Mouse (Mus musculus): ENCODE data around the gene Mapk12. TPM values are rescaled to one million over a fixed set of nuclear protein-coding genes. Genes with fewer than 3 reads are reported as not detected.

The Mapk12 gene
- polyA plus RNA-seq, 1 experiment from 2014 or later, result 23.7 TPM

DNA sequence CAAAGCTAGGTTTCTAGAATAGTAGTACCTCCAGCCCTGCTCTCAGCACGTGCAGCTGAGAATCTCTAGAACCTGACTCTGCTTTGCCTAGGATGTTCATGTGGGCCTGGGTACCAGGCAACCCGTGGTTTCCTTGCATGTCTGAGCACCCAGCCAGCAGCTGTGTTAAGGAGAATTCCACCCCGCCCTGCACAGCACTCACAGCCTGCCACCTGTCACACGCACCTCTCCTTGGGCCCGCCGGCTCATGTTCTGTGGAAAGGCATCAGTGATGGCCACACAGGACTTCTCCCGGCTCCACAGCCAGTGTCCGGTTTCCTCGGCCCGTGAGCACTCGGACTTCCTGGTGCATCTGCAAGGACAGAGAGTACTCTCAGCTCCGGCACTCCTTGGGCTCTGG lies 25.0 kb upstream of the Mapk12 start:
- no peak for DNase-seq (ENCODE audit: low spot score)
- Histone ChIP-seq H3K9me3 (no peaks in the 10 kb centered on the region), H3K27ac (no peak overlapping the region), H3K36me3 (peaks cover 100% of the 10 kb centered on the region), H3K4me1 (replicated peaks) (peaks cover 18% of the 10 kb centered on the region), H3K27me3 (ENCODE audit: insufficient read depth, poor library complexity, severe bottlenecking) (no peaks in the 10 kb centered on the region), H3K4me3 (no peak overlapping the region)
- 94% methylated on average over 12 of the region's 12 CpGs for WGBS

- Histone ChIP-seq H3K36me3 (peaks cover 100% of the 10 kb centered on the region), H3K9me3 (no peaks in the 10 kb centered on the region), H3K27me3 (ENCODE audit: insufficient read depth, poor library complexity, severe bottlenecking) (no peaks in the 10 kb centered on the region), H3K27ac (no peak overlapping the region), H3K4me1 (replicated peaks) (no peaks in the 10 kb centered on the region; the same call in 1 of the 2 replicates), H3K4me3 (0 out of 2 replicates have a peak overlapping the region, but pooled peaks have one; percentile 3)
- no peak for DNase-seq (ENCODE audit: low spot score)
- 90% methylated on average over 9 of the region's 9 CpGs for WGBS
These were observed 20.9 kb upstream of the Mapk12 start for GRCm38 (mm10) chr15:89161397-89161796.

DNA sequence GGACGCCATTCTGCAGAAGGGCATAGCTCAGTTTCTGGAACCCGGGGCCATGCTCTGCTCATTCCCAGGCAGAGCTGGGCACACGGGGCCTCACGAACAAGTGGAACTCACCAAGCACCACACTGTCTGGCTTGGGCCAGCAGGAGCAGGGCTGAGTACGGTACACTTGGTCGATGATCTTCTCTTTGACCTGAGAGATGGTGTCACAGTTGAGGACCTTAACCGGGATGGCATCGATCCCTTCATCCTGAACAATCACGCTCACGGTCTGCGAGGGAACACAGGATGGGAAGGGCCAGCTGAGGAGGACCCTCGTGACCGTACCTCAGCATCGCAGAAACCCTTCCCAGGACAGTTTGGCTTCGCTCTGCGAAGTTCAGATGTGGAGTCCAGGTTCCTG lies 18.0 kb upstream of the Mapk12 start:
- DNase-seq (ENCODE audit: low spot score), result no peak
- H3K36me3 ChIP-seq, result peaks cover 100% of the 10 kb centered on the region
- peaks cover 3% of the 10 kb centered on the region; the same call in 1 of the 2 replicates for H3K4me1 ChIP-seq (replicated peaks)
- WGBS, result 94% methylated on average over 16 of the region's 16 CpGs
- no peak overlapping the region for H3K27ac ChIP-seq
- H3K27me3 ChIP-seq (ENCODE audit: insufficient read depth, poor library complexity, severe bottlenecking), result no peaks in the 10 kb centered on the region
- no peak overlapping the region for H3K4me3 ChIP-seq
- no peaks in the 10 kb centered on the region for H3K9me3 ChIP-seq

DNA sequence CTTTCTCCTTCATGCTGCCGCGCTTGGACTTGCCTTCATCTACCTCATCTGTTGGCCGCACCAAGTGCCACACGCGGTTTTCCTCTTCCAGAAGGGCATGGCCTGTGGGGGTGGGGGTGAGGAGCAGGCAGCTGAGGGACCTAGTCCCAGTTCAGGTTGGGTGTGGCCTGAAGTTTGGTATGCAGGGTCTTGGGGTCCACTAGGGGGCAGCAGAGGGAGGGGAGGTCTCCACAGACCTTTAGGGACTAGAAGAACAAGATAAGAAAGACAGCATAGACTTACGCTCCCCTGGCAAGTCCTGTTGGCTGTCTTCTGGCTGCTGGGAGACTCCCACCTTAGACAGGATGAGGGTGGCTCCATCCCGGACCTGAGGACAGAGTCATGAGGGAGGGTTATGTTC lies 17.5 kb upstream of the Mapk12 start:
- Histone ChIP-seq H3K27me3 (ENCODE audit: insufficient read depth, poor library complexity, severe bottlenecking) (no peaks in the 10 kb centered on the region), H3K9me3 (no peaks in the 10 kb centered on the region), H3K4me1 (replicated peaks) (peaks cover 4% of the 10 kb centered on the region), H3K36me3 (peaks cover 97% of the 10 kb centered on the region), H3K27ac (no peak overlapping the region), H3K4me3 (no peak overlapping the region)
- DNase-seq (ENCODE audit: low spot score), result peak; percentile 74
- 62% methylated on average over 7 of the region's 7 CpGs for WGBS

DNA sequence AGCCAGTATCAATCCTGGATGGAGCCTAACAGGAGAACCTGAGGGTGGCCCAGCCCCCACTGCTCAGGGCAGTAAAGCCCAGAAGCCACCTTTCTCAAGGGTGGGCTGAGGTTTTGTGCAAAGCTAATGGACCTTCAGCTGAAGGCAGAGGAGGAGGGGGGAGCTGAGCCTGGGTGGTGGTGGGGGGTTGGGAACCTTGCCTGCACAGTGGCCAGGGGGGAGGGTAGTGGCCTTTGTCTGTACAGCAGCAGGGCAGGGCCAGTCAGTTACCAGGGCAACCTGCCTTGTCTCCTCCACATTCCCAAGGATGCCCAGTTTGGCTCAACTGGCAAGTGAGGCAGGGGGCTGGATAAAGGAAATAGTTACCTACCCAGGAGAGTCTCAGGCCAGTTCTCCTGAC lies 11.8 kb upstream of the Mapk12 start:
- Histone ChIP-seq H3K27me3 (ENCODE audit: insufficient read depth, poor library complexity, severe bottlenecking) (peaks cover 18% of the 10 kb centered on the region), H3K9me3 (no peaks in the 10 kb centered on the region), H3K4me3 (peak overlapping the region; percentile 31), H3K4me1 (replicated peaks) (peaks cover 57% of the 10 kb centered on the region), H3K36me3 (peaks cover 41% of the 10 kb centered on the region), H3K27ac (peak overlapping the region; percentile 87)
- peak; percentile 76 for DNase-seq (ENCODE audit: low spot score)

- peaks cover 41% of the 10 kb centered on the region for H3K27me3 ChIP-seq (ENCODE audit: insufficient read depth, poor library complexity, severe bottlenecking)
- peak overlapping the region; percentile 94 for H3K27ac ChIP-seq
- H3K4me3 ChIP-seq, result peak overlapping the region; percentile 71
- peaks cover 33% of the 10 kb centered on the region for H3K36me3 ChIP-seq
- 3% methylated on average over 13 of the region's 13 CpGs for WGBS
- peaks cover 72% of the 10 kb centered on the region for H3K4me1 ChIP-seq (replicated peaks)
- no peak for DNase-seq (ENCODE audit: low spot score)
- H3K9me3 ChIP-seq, result no peaks in the 10 kb centered on the region
These were observed 9.5 kb upstream of the Mapk12 start for GRCm38 (mm10) chr15:89150041-89150390.

GRCm38 (mm10) chr15:89149271-89150040 lies 9.0 kb upstream of the Mapk12 start, which contains the start of gene Mapk11:
TSS of gene Mapk11 (minus strand) at chr15:89149628.
- peaks cover 72% of the 10 kb centered on the region for H3K4me1 ChIP-seq (replicated peaks)
- H3K4me3 ChIP-seq, result peak within 1 kb of the TSS; percentile 71
- no peaks in the 10 kb centered on the region for H3K9me3 ChIP-seq
- peak; percentile 66 for DNase-seq (ENCODE audit: low spot score)
- H3K27ac ChIP-seq, result peak within 1 kb of the TSS; percentile 94
- peaks cover 43% of the 10 kb centered on the region for H3K27me3 ChIP-seq (ENCODE audit: insufficient read depth, poor library complexity, severe bottlenecking)
- under 1% methylated on average over 61 of the region's 61 CpGs for WGBS
- H3K36me3 ChIP-seq, result peaks cover 33% of the 10 kb centered on the region

DNA sequence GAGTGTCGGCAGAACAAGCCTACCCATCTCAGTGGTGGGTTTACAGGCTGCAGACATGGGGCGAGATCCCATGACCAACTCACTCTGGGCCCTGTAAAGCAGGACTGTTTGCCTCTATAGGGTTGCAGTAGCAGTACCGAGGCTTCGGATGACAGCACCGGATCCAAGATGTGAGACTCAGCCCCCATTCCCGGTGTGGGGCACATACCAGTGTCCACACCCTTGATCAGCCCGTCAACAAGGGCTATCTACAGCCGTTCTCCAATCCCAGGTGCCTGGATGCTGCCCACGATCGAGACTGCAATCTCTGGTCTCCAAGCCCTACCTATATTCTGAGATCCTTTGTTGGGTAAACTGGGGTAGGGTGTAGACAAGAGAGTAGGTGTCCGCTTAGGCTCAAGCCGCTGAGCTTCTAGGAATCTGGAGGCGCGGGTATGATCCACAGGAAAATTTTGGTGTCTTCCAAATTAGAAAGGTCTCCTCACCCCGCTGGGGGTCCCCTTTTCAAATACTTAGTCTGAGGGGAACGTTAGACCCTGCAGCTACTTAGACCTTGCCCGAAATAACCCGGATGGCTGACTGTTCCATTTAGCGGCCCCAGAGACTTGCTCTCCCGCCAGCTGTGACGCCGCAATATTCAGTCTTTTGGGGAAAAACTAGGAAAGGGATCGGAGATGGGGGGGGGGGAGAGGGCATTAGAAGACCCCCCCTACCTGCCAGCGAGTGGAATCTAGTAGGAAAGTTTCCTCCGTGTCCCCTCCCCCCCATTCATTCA lies 8.2 kb upstream of the Mapk12 start:
- H3K27ac ChIP-seq, result peak overlapping the region; percentile 94
- H3K4me3 ChIP-seq, result peak overlapping the region; percentile 71
- peaks cover 72% of the 10 kb centered on the region for H3K4me1 ChIP-seq (replicated peaks)
- H3K36me3 ChIP-seq, result peaks cover 33% of the 10 kb centered on the region
- WGBS, result 5% methylated on average over 25 of the region's 25 CpGs
- H3K27me3 ChIP-seq (ENCODE audit: insufficient read depth, poor library complexity, severe bottlenecking), result peaks cover 43% of the 10 kb centered on the region
- no peaks in the 10 kb centered on the region for H3K9me3 ChIP-seq
- DNase-seq (ENCODE audit: low spot score), result peak; percentile 55

DNA sequence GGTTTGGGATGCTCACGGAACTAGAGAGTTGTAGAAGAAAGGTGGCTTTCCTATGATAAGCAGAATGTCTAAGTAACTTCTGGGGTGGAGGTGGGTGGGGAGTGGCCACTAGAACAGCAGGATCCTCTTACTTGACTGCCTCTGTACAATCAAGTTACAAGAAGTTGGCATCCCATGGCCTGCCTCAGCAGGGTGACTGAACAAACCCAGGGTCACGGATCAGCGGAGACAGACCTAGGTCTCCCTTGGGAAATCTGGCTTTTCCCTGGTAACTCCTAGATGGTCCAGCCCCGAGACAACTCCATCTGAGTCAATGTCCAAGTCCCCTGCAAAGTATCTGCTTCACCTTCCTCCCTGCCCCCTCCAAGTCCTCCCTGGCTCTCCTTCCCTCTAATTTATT lies 7.4 kb upstream of the Mapk12 start:
- 44% methylated on average over 4 of the region's 4 CpGs for WGBS
- Histone ChIP-seq H3K27me3 (ENCODE audit: insufficient read depth, poor library complexity, severe bottlenecking) (peaks cover 44% of the 10 kb centered on the region), H3K36me3 (peaks cover 37% of the 10 kb centered on the region)

DNA sequence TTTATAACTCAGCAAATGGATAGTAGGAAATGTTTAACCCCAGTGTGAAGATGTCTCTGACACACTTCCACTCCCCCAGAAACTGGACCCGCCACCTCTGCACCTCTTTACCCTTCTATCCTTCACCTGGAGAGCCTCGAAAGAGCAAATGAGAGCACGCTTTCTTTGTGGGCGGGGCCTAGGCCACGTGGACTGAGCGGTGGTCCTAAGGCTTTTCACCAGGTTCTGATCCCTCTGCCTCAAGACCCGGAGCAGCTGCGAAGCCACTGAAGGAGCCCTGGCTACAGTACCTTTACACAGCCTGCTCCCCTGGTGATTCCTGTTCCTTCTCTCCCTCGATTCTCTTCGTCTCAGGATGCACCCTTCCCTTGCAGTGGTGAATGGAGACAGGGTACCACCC lies 7.0 kb upstream of the Mapk12 start:
- no peaks in the 10 kb centered on the region for H3K9me3 ChIP-seq
- peak; percentile 18 for DNase-seq (ENCODE audit: low spot score)
- H3K4me1 ChIP-seq (replicated peaks), result peaks cover 67% of the 10 kb centered on the region
- H3K27me3 ChIP-seq (ENCODE audit: insufficient read depth, poor library complexity, severe bottlenecking), result peaks cover 48% of the 10 kb centered on the region
- peak overlapping the region; percentile 71 for H3K4me3 ChIP-seq
- H3K36me3 ChIP-seq, result peaks cover 41% of the 10 kb centered on the region
- 22% methylated on average over 10 of the region's 10 CpGs for WGBS
- no peak overlapping the region for H3K27ac ChIP-seq

More for the DNA sequence above, 7.4 kb upstream of the Mapk12 start:
- DNase-seq (ENCODE audit: low spot score), result no peak
- H3K4me1 ChIP-seq (replicated peaks), result peaks cover 71% of the 10 kb centered on the region
- peak overlapping the region; percentile 71 for H3K4me3 ChIP-seq
- H3K27ac ChIP-seq, result no peak overlapping the region
- H3K9me3 ChIP-seq, result no peaks in the 10 kb centered on the region

DNA sequence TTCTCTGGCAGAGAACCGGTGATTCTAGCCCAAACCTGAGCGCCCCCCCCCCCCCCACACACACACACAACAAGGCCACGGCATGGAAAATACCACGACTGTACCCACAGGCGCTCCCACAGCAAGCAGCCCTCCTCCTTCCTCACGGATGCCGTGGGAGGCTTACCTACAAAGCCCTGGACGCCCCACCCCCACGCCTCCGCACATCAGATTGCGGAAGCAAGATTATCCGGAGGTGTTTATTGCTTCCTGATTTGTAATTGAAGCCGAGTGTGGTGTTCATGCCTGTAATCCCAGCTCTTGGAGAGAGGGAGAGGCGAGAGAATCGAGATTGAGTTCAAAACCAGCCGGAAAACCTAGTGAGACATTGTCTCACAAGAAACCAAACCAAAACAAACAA lies 6.5 kb upstream of the Mapk12 start:
- Histone ChIP-seq H3K4me3 (peak overlapping the region; percentile 71), H3K27ac (peak overlapping the region; percentile 76), H3K36me3 (peaks cover 46% of the 10 kb centered on the region), H3K4me1 (replicated peaks) (peaks cover 67% of the 10 kb centered on the region), H3K9me3 (no peaks in the 10 kb centered on the region), H3K27me3 (ENCODE audit: insufficient read depth, poor library complexity, severe bottlenecking) (peaks cover 53% of the 10 kb centered on the region)
- 19% methylated on average over 16 of the region's 16 CpGs for WGBS
- DNase-seq (ENCODE audit: low spot score), result no peak

DNA sequence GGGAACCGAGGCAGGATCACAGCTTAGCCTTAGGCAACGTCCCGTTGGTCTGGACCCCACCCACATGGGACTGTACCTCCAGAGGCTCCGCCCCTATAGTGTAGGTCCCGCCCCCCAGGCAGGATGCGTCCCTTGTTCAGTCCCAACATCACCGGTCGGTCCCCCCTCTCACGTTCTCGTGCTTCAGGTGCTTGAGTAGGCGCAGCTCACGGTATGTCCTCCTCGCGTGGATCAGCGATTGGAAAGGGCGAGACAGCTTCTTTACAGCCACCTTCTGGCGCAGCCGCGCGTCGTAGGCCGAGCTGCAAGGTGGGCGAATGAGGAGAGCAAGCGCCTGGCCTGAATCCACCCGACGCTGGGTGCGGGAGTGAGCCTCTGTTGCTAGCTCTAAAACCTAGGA lies 6.0 kb upstream of the Mapk12 start:
- Histone ChIP-seq H3K4me1 (replicated peaks) (peaks cover 66% of the 10 kb centered on the region), H3K9me3 (no peaks in the 10 kb centered on the region), H3K4me3 (peak overlapping the region; percentile 71), H3K27me3 (ENCODE audit: insufficient read depth, poor library complexity, severe bottlenecking) (peaks cover 56% of the 10 kb centered on the region), H3K27ac (peak overlapping the region; percentile 76), H3K36me3 (peaks cover 46% of the 10 kb centered on the region)
- WGBS, result 3% methylated on average over 27 of the region's 27 CpGs
- DNase-seq (ENCODE audit: low spot score), result peak; percentile 45

- H3K27me3 ChIP-seq (ENCODE audit: insufficient read depth, poor library complexity, severe bottlenecking), result peaks cover 63% of the 10 kb centered on the region
- WGBS, result 76% methylated on average over 24 of the region's 24 CpGs
- H3K27ac ChIP-seq, result no peak overlapping the region; the same call in 1 of the 2 replicates
- no peaks in the 10 kb centered on the region for H3K9me3 ChIP-seq
- no peak for DNase-seq (ENCODE audit: low spot score)
- H3K4me1 ChIP-seq (replicated peaks), result peaks cover 68% of the 10 kb centered on the region
- H3K36me3 ChIP-seq, result peaks cover 46% of the 10 kb centered on the region
- peak overlapping the region; percentile 71; the same call in 1 of the 2 replicates for H3K4me3 ChIP-seq
These were observed 5.4 kb upstream of the Mapk12 start for GRCm38 (mm10) chr15:89145813-89146350.
